Mouse (Mus musculus): ENCODE data around the gene Cyp17a1.

- TF ChIP-seq POLR2A (IDR thresholded peaks at IDR 0.05; ENCODE audit: borderline replicate concordance, extremely low read depth, insufficient read depth, insufficient read length, poor library complexity, severe bottlenecking) (no peak), CTCF (IDR thresholded peaks at IDR 0.05; ENCODE audit: borderline replicate concordance, extremely low read depth, insufficient read depth, insufficient read length) (no peak)
Observed at GRCm38 (mm10) chr19:46653188-46653587, 19.8 kb downstream of the Cyp17a1 start.
